Mouse (Mus musculus) limb, embryonic 12.5 days (tissue): ENCODE results near the gene Zswim4. TPM values are rescaled to one million over a fixed set of nuclear protein-coding genes. Genes with fewer than 3 reads are reported as not detected.

ENCODE experiments used
- ATAC-seq: fragments of 200-750 bp; cut with Nextera tagmentation; 2 replicates; pipeline ENCODE4 v1.8.0; 2017; ENCODE audit warnings: low read depth, moderate TSS enrichment; ENCODE audit not compliant: insufficient number of reproducible peaks, insufficient read depth, low FRiP score, low TSS enrichment
- H3K27ac ChIP-seq: fragments of 300-500 bp; sonication (generic); 2 replicates; pipeline ENCODE4 v1.5.1; 2016; ENCODE audit warnings: mild to moderate bottlenecking, moderate library complexity
- H3K27me3 ChIP-seq: fragments of 300-500 bp; sonication (generic); 2 replicates; pipeline ENCODE4 v1.6.1; 2016; ENCODE audit warnings: mild to moderate bottlenecking, moderate library complexity
- H3K36me3 ChIP-seq: fragments of 300-500 bp; sonication (generic); 2 replicates; pipeline ENCODE4 v1.6.1; 2016; ENCODE audit warnings: mild to moderate bottlenecking, moderate library complexity
- H3K4me1 ChIP-seq: fragments of 300-500 bp; sonication (generic); replicated peaks from 2 replicates; pipeline ENCODE4 v1.6.1; 2016
- H3K4me2 ChIP-seq: fragments of 300-500 bp; sonication (generic); 2 replicates; pipeline ENCODE4 v1.6.1; 2016; ENCODE audit warnings: mild to moderate bottlenecking, moderate library complexity
- H3K4me3 ChIP-seq: fragments of 300-500 bp; sonication (generic); replicated peaks from 2 replicates; pipeline ENCODE4 v1.5.1; 2016; ENCODE audit warnings: mild to moderate bottlenecking
- H3K9ac ChIP-seq: fragments of 300-500 bp; sonication (generic); replicated peaks from 2 replicates; pipeline ENCODE4 v1.6.1; 2016; ENCODE audit warnings: mild to moderate bottlenecking, moderate library complexity
- H3K9me3 ChIP-seq: fragments of 300-500 bp; sonication (generic); 2 replicates; pipeline ENCODE4 v1.6.1; 2016; ENCODE audit warnings: mild to moderate bottlenecking, moderate library complexity
- WGBS: fragments of 180-500 bp; shearing (Covaris S2); methylation state at CpG from one replicate; pipeline ENCODE4 v1.1.7; 2016; 5-methylcytosine and 5-hydroxymethylcytosine counted together
- polyA plus RNA-seq: library from polyadenylated mRNA; unstranded; fragments of >200 nt; fragmentation: Nextera tagmentation; extraction: Ambion mirVana; gene quantifications from 2 replicates; pipeline ENCODE4 v1.2.1, GENCODE M21; 2016

Gene Zswim4
- polyA plus RNA-seq, 1 experiment from 2014 or later, result 33.1 TPM

GRCm38 (mm10) chr8:84188671-84189070 is 48.2 kb downstream of the Zswim4 start:
- Histone ChIP-seq H3K27me3 (no peaks in the 10 kb centered on the region), H3K4me1 (peaks cover 40% of the 10 kb centered on the region), H3K4me2 (no peak overlapping the region), H3K27ac (0 out of 2 replicates have a peak overlapping the region, but pooled peaks have one; percentile 4), H3K36me3 (no peaks in the 10 kb centered on the region), H3K9me3 (no peaks in the 10 kb centered on the region), H3K4me3 (no peak overlapping the region), H3K9ac (no peak overlapping the region)
- ATAC-seq, result no peak
- WGBS, result 88% methylated on average over 10 of the region's 10 CpGs

- no peaks in the 10 kb centered on the region for H3K36me3 ChIP-seq
- no peaks in the 10 kb centered on the region for H3K9me3 ChIP-seq
- 0 out of 2 replicates have a peak, but pooled peaks have one; percentile 4 for ATAC-seq
- H3K27me3 ChIP-seq, result no peaks in the 10 kb centered on the region
- peaks cover 34% of the 10 kb centered on the region for H3K4me1 ChIP-seq
- H3K27ac ChIP-seq, result no peak overlapping the region
- H3K4me2 ChIP-seq, result peak overlapping the region; percentile 73
- H3K9ac ChIP-seq, result peak overlapping the region; percentile 46
- 4% methylated on average over 21 of the region's 21 CpGs for WGBS
- H3K4me3 ChIP-seq, result peak overlapping the region; percentile 35
Observed at GRCm38 (mm10) chr8:84187065-84187755, 49.6 kb downstream of the Zswim4 start.

GRCm38 (mm10) chr8:84186547-84186946 is 50.3 kb downstream of the Zswim4 start:
- Histone ChIP-seq H3K4me2 (peak overlapping the region; percentile 73), H3K4me3 (peak overlapping the region; percentile 35), H3K9me3 (no peaks in the 10 kb centered on the region), H3K27ac (no peak overlapping the region), H3K36me3 (no peaks in the 10 kb centered on the region), H3K4me1 (peaks cover 32% of the 10 kb centered on the region), H3K9ac (peak overlapping the region; percentile 46), H3K27me3 (no peaks in the 10 kb centered on the region)
- 0 out of 2 replicates have a peak, but pooled peaks have one; percentile 7 for ATAC-seq
- WGBS, result 1% methylated on average over 12 of the region's 12 CpGs

- no peaks in the 10 kb centered on the region for H3K36me3 ChIP-seq
- no peaks in the 10 kb centered on the region for H3K9me3 ChIP-seq
- peak within 1 kb of the TSS; percentile 97 for H3K27ac ChIP-seq
- H3K27me3 ChIP-seq, result no peaks in the 10 kb centered on the region
- 93% methylated on average over 7 of the region's 7 CpGs for WGBS
- H3K4me3 ChIP-seq, result peak within 1 kb of the TSS; percentile 88
- peaks cover 43% of the 10 kb centered on the region for H3K4me1 ChIP-seq
- peak within 1 kb of the TSS; percentile 83 for H3K4me2 ChIP-seq
- peak within 1 kb of the TSS; percentile 99 for H3K9ac ChIP-seq
- no peak for ATAC-seq
Observed at GRCm38 (mm10) chr8:84185117-84185516, 51.7 kb downstream of the Zswim4 start, which contains the start of gene Nanos3. Gene Nanos3, minus strand, starts transcription at chr8:84185217.

GRCm38 (mm10) chr8:84184085-84185043 is 52.5 kb downstream of the Zswim4 start:
- no peaks in the 10 kb centered on the region for H3K9me3 ChIP-seq
- peaks cover 51% of the 10 kb centered on the region for H3K4me1 ChIP-seq
- H3K9ac ChIP-seq, result peak overlapping the region; percentile 99
- 0 out of 2 replicates have a peak, but pooled peaks have one; percentile 1 for ATAC-seq
- H3K36me3 ChIP-seq, result no peaks in the 10 kb centered on the region
- 16% methylated on average over 21 of the region's 21 CpGs for WGBS
- peak overlapping the region; percentile 97 for H3K27ac ChIP-seq
- peak overlapping the region; percentile 83 for H3K4me2 ChIP-seq
- H3K4me3 ChIP-seq, result peak overlapping the region; percentile 88
- H3K27me3 ChIP-seq, result no peaks in the 10 kb centered on the region

GRCm38 (mm10) chr8:84183261-84184084 is 53.4 kb downstream of the Zswim4 start:
- Histone ChIP-seq H3K9me3 (no peaks in the 10 kb centered on the region), H3K4me1 (peaks cover 58% of the 10 kb centered on the region)
- 0 out of 2 replicates have a peak, but pooled peaks have one; percentile 11 for ATAC-seq

GRCm38 (mm10) chr8:84182833-84183232 is 54.0 kb downstream of the Zswim4 start:
- Histone ChIP-seq H3K27me3 (no peaks in the 10 kb centered on the region), H3K36me3 (peaks cover 12% of the 10 kb centered on the region), H3K4me2 (peak overlapping the region; percentile 83), H3K27ac (peak overlapping the region; percentile 97), H3K4me3 (peak overlapping the region; percentile 88), H3K9ac (peak overlapping the region; percentile 99), H3K4me1 (peaks cover 58% of the 10 kb centered on the region), H3K9me3 (no peaks in the 10 kb centered on the region)
- no peak for ATAC-seq
- 50% methylated on average over 4 of the region's 4 CpGs for WGBS

More at GRCm38 (mm10) chr8:84183261-84184084, 53.4 kb downstream of the Zswim4 start:
- WGBS, result 2% methylated on average over 82 of the region's 87 CpGs
- Histone ChIP-seq H3K4me2 (peak overlapping the region; percentile 83), H3K9ac (peak overlapping the region; percentile 99), H3K27ac (peak overlapping the region; percentile 97), H3K4me3 (peak overlapping the region; percentile 88), H3K36me3 (peaks cover 5% of the 10 kb centered on the region), H3K27me3 (no peaks in the 10 kb centered on the region)

GRCm38 (mm10) chr8:84180530-84181190 is 56.2 kb downstream of the Zswim4 start:
- Histone ChIP-seq H3K9ac (peak overlapping the region; percentile 64), H3K4me3 (peak overlapping the region; percentile 33), H3K36me3 (peaks cover 27% of the 10 kb centered on the region), H3K4me1 (peaks cover 56% of the 10 kb centered on the region), H3K27me3 (no peaks in the 10 kb centered on the region), H3K9me3 (no peaks in the 10 kb centered on the region), H3K27ac (peak overlapping the region; percentile 88), H3K4me2 (peak overlapping the region; percentile 83)
- WGBS, result under 1% methylated on average over 16 of the region's 16 CpGs
- ATAC-seq, result peak; percentile 39

- Histone ChIP-seq H3K27me3 (no peaks in the 10 kb centered on the region), H3K4me3 (peak overlapping the region; percentile 33), H3K9ac (peak overlapping the region; percentile 64), H3K27ac (peak overlapping the region; percentile 88), H3K36me3 (peaks cover 35% of the 10 kb centered on the region), H3K4me1 (peaks cover 55% of the 10 kb centered on the region), H3K9me3 (no peaks in the 10 kb centered on the region), H3K4me2 (peak overlapping the region; percentile 83)
- ATAC-seq, result no peak
- 13% methylated on average over 4 of the region's 4 CpGs for WGBS
Observed at GRCm38 (mm10) chr8:84179946-84180345, 56.9 kb downstream of the Zswim4 start.

- Histone ChIP-seq H3K4me3 (no peak overlapping the region), H3K4me2 (no peak overlapping the region), H3K4me1 (peaks cover 47% of the 10 kb centered on the region), H3K27ac (no peak overlapping the region), H3K27me3 (no peaks in the 10 kb centered on the region), H3K9me3 (no peaks in the 10 kb centered on the region), H3K9ac (no peak overlapping the region), H3K36me3 (peaks cover 48% of the 10 kb centered on the region)
- ATAC-seq, result no peak
- 77% methylated on average over 8 of the region's 8 CpGs for WGBS
Observed at GRCm38 (mm10) chr8:84178592-84178991, 58.3 kb downstream of the Zswim4 start.
